Mouse (Mus musculus) CD4-positive, CD25-positive, alpha-beta regulatory T cell, adult 4 months (primary cell): Measurements from ENCODE around the gene Armc3. TPM values are rescaled to one million over a fixed set of nuclear protein-coding genes. Genes with fewer than 3 reads are reported as not detected.
A peak's percentile ranks its signal among the peaks of the same experiment; 100 is the strongest.

ENCODE experiments used
- ATAC-seq: one replicate; pipeline ENCODE4 v1.8.0; 2017
- polyA plus RNA-seq, 2 experiments: library from polyadenylated mRNA; unstranded; fragments of 100-300 nt; shearing (Covaris generic); gene quantifications; one replicate each; pipeline ENCODE4 v1.2.1; 2017

Armc3 gene
- polyA plus RNA-seq, result 1 to 10 TPM; 3.0 to 3.9 TPM

DNA sequence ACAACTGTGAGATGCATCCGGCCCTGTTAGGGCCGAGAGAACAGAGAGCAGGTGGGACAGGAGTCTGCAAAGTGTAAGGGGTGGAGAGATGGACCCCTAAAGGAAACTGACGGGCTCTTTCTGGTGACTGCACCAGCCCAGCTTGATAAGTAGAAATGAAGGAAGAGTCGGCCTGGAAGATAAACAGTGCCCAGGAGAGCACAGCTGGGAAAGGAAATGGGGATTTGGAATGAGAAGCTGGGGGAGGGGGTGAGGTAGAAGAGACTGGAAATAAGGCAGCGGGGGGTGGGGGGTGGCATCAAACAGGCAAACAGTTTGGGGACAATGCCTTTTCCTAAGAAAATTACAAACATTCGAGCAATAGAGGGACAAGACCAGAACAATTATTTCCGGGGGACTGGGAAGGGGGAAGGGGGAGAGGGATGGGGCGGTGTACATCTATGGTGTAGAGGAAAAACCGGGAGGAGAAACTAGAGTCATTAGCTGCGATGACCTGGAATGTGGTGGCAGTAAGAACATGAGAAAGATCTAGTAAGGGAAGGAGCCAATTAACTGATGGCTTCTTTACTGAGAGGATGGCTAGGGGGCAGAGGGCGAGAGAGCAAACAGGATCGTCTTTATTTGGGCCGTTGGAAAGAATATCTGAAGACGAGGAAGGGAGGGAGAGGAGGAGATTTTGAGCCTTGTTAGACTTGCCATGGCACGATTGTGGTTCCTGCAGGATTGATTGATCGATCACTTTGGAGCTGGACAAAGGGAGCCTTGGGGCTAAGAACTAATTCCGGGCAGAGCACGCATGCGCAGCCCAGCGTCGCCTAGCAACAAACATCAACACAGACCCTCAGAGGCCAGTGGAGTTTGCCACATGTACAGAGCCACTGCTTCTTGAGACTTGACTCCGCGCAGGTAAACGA, at the start of gene Armc3:
Armc3 (plus strand) TSS at position 851 of the 914 bp plus-strand sequence.
- peak; percentile 26 for ATAC-seq

DNA sequence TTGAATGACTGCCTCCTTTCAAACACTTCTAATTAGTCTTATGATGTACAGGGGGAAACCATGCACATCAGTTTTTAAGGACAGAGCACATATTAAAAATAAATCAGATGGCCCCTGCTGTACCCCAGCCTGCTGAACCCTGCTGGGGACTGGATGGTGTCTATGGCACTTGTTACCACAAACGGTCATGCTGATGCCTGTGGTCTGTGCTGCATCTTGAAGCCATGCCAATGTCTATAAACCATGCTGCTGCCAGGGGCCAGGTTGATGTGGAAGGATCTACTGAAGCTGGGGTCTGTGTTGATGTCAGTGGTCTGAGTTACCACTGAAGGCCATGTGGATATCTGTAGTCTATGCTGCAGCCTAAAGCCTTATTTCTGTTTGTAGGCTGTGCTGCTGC, 46.4 kb upstream of the Armc3 start:
- ATAC-seq, result no peak

DNA sequence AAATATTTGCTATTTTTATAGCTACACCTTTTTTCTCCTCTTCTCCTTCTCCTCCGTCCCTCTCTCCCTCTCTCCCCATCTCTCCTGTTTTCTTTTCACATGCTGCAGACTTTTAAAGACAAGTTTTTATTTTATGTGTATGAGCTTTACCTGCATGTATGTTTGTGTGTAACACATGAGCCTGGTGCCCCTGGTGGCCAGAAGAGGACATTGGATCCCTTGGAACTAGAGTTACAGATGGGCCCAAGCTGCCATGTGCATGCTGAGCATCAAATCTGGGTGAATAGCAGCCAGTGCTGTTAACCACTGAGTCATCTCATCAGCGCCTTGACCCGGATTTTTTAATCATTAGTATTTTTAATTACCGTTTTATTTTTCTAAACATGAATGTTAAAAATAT, 42.9 kb upstream of the Armc3 start:
- peak; percentile 89 for ATAC-seq

DNA sequence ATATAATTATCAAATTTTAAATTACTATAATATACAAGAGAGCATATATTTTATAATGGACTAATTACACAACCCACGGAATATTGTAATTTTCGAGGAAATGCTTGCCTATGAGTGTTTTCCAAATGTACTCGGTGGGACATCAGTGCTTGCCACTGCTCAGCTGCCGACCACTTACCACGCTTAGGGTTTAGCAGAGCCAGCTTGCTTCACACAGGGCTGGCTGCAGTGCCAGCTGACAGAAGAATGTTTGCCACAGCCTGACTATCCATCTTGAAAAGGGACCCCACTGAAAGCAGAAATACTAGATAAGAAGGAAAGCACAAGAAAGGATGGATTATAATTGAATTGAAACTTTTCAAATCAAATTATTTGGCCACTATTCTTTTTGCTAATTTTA, 39.6 kb upstream of the Armc3 start:
- ATAC-seq, result no peak

DNA sequence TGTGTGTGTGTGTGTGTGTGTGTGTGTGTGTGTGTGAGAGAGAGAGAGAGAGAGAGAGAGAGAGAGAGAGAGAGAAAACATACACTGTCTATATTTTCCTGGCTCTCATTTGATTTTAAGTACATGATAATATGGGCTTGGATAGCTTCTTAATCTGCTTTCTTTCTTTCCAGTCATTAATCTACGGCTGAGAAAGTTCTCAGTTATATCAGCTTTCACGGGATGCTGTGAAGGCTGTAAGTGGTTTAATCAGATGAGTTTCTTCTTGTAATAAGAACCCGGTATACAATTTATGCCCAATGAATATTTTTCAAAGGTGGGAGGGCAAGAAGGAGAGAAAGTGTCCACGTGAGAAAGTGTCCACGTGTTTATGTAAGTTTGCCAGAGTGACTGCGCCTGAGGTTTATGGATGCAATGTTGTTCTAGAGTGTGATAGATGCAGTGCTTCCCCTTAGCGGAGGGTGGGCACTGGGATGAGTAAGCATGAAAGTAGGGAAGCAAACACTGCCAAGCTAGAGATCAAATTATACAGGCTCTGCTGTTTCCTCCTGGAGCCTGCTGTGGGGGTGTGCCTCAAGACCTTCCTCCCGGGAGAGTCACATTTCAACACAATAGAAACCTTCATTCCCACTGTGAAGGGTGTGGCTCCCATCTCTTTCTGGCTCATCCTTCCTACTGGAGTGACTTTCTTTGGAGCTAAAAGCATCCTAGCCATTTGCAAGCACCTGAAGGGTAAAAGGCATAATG, 38.6 kb upstream of the Armc3 start:
- no peak for ATAC-seq

DNA sequence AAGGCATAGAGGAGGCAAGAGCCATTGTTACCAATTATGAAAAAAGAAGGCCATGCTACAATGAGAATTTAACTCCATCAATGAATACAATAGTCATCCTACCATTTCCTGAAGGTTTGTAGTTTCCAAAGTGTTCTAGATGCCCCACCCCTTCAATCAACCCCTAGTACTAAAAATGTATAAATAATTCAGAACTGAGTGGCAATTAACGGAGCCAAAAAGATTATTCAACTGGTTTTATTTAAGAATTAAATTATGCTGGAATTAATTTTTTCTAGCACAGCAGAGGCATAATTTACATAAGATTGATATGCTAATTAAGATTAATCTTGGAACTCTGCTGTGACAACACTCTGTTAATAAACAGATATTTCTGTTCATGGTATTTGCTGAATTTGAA, 34.9 kb upstream of the Armc3 start:
- no peak for ATAC-seq

DNA sequence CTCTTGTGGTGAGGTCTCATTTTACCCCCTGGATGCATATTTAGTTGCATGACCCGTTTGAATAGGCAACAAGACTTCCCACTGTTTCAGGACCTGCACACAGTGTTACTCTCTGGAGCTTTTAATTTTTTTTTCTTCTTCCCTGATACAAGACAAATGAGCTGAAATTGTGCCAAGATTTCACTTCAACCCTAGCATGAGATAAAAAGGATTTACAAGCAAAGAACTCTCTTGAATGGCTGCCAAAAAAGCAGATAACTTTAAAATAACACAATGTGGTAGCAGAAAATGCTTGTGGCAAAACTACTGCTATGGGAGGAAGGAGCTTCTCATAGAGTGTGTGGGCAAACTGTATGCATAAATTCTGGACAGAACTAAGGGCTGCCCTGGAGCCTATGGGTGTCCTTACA, 22.3 kb upstream of the Armc3 start:
- no peak for ATAC-seq

DNA sequence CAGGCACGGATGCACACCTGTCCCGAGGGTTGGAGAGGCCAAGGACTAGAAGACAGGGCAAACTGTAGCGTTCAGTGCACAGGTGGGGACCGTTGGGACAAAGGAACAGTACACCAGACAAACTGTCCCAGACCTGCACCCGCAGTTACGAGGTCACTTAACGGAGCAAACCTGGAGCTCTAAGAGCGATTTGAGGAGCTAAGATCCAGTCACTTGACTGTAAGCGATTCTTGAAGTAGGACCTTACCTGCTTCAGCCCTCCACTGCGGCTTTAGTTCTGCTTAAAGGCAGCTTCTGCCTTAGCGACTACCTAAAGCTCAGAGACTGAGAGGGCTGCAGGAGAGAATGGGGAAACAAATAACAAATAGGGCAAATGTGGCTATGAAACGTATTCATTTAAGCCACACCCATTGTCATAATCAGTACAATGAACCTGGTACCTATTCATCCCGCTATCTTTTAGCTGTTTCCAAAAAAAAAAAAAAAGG, 308 bp downstream of the Armc3 start:
- ATAC-seq, result no peak

DNA sequence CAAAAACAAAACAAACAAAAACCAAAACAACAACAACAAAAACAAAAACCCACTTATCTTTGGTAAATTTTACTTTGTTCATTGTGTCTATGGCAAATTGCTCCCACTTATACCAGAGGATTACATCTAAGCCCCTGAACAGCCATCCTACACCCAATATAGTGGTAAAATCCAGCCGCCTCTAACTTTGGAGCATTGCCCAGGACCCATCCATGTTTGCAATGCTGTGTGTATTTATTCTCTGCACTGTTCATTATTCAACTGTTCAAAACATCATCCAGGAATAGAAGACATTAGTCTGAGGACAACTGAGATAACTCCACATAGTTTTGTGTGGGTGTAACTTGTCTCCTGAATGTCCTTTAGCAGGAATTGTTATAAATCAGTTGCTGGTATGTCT, 1.0 kb downstream of the Armc3 start:
- no peak for ATAC-seq

DNA sequence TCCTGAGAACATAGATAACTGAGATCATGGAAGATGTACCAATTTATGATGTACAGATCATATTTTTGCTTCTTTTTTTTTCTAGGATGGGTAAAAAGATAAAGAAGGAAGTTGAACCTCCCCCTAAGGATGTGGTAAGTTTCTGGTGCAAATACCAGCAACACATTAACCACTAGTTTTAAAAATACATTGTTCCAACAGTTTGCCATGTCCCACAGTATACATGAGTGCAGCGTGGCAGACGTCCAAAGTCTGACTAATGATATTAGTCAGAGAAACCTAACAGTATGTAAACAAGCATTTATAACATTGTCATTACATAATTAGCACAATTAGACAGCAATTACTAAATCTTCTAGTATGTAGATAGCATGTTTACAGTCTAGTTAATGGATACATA, 2.6 kb downstream of the Armc3 start:
- ATAC-seq, result no peak

DNA sequence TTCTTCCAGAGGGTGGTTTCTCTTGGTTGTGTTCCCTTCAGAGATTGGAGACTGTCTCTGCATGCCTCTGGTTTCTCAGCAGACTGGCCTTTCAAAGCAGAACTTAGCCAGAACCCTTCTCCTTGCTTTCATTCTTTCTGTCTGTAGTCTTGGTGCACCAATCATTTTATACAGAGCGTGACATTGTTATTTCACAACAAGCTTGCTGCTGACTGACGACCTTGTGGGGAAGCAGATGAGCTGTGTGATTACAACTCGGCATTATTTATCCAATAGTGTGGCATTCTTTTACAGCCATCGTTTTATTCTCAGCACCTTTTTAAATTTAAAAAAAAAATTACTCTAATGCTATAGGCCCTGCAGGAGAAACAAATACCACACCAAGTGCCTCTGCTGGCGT, 35.2 kb downstream of the Armc3 start:
- no peak for ATAC-seq

DNA sequence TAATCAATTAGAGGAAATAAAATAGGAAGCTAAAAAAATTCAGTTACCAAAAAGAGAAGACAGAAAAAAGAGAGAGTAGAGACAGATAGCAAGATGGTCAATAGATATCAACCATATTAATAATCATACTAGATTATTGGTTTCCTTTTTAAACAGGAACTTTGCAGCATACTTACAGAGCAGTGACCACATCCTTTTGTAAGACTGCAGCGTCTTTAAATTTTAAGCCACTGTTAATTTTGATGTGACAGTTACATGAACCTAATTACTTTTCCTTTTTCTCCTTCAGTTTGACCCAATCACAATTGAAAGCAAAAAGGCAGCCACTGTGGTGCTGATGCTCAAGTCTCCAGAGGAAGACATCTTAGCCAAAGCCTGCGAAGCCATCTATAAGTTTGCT, 36.1 kb downstream of the Armc3 start:
- ATAC-seq, result no peak

DNA sequence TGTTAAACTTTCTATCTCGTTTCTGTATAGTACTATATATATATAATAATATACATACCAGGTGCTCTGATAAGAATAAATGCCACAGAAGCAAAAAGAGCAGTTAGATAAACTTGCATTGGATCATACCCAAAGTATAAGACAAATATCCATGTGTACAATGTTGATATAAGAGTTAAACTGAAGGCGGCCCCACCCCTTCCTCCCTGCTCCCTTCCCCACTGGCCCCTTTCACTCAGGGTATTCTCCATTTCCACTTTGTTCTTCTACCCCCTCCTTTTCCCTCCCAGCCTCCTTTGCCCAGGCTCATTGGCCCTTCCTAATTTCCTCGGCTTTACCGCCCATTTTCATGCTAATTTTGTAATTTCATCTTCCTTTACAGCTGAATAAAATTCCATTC, 36.5 kb downstream of the Armc3 start:
- ATAC-seq, result no peak

DNA sequence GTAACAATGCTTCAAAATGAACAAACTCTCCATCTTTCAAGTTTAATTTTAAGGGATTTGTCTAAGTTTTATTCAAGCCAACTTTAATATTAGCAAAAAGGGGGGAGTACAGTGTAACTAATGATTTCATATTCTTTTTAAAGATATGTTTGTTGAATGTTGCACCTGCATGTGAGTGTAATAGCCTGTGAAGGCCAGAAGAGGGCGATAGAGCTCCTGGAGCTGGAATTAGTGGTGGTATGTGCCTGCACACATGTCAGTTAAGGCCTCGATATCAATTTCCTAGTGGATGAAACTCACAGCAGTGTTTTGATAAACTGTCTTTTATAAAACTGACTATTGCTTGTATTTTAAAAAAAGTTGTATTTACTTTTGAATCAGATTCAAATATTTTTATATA, 39.7 kb downstream of the Armc3 start:
- ATAC-seq, result no peak

DNA sequence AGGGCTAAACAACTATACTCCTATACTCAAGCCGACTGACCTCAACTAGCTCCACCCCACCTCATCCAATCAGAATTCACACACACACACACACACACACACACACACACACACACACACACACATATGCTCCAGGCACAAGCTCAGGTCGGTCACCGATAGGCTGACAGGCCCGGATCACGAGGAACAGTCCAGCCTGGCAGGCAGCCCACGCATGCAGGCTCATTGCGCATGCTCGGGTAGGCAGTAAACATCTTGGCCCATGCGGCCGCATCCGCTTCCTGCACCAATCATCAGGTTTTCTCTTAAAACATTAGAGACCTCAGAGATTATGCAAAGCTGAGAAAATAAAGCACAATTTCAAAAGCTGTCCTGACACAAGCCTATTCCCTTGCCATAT, 50.5 kb downstream of the Armc3 start:
- ATAC-seq, result no peak

DNA sequence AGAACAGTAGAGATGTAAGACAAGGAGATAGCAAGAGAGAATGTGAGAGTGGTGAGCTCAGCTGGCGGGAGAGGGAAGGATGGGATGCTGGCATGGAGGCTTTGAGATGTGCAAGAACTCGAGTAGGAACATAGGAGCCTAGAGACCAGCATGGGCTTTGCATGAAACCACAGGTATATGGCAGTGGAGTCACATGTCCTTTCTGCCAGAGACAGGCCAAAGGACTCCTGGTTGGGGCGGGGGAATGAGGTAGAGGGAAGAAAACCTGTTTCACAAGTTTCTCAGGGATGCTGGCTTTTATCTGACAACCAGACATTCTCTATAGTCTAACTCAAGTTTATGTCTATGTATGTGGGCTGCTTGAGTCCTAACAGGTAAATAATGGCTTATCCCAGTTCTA, 55.9 kb downstream of the Armc3 start:
- ATAC-seq, result no peak

DNA sequence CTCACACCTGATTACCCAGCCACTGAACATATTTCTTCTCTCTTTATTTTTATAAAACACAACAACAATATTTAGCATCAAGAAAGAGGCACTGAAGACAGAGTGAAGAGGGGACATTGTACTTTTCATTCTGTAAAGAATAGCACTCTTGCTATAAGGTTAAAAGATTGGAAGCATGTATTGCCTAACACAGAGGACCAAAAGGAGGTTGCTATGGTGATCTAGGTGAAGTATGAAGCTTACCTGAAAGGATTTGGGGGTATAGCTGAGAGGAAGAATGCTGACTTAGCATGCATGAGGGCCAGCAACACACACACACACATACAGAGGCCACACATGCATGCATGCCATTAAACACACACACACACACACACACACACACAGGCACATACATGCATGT, 58.2 kb downstream of the Armc3 start:
- ATAC-seq, result no peak

DNA sequence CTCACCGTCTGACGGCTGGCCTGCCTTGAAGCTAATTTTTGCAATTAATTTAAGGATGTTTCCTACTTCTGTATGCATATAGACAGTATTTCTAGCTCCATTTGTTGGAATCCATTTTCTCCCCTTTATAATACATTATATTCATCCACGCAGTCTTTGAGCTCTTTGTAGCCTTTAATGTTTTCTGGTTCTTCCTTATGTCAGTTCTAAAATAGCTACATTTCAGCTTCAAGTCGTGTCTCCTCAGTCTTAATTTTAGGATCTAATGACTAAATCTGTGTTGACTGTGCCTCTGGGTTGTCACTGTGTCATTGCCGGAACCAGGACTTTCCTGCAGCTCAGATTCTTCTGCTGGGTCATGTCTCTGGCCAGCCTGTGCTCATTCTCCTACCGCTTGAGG, 61.3 kb downstream of the Armc3 start:
- ATAC-seq, result no peak

DNA sequence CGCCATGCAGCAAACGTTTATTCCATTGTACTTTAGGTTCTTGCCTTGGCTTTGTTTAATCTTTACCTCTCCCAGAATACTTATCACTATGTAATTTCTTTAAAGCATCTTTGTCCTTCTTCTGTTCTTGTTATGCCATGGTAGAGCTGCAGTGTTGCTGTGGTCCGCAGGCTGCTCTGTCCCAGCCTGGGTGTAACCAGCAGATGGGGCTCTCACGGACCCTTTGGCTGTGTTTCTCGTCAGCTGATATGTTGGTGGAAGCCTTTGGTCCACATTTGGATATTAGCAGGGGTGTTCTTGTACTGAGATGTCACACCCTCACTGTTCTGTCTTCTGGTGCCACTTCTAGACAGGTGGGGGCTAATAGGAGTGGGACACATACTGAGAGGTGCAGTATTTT, 64.3 kb downstream of the Armc3 start:
- no peak for ATAC-seq

DNA sequence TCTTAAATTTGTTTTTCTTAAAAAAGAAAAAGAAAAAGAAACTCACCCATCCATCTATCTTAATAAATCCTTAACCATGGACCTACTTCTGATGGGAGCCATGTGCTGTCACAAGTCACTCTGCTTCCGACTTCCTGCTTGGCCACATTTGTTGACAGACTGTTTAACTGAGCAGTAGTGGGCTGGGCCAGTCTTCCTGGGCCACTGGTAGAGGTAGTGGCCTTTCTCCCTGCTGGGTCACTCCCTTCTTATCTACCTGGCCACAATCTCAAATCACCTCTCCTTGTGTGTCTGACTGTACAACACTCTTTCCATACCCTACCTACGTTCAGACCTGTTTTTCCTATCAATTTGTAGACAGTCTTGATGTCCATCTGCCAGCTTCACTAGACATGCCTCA, 66.7 kb downstream of the Armc3 start:
- no peak for ATAC-seq

DNA sequence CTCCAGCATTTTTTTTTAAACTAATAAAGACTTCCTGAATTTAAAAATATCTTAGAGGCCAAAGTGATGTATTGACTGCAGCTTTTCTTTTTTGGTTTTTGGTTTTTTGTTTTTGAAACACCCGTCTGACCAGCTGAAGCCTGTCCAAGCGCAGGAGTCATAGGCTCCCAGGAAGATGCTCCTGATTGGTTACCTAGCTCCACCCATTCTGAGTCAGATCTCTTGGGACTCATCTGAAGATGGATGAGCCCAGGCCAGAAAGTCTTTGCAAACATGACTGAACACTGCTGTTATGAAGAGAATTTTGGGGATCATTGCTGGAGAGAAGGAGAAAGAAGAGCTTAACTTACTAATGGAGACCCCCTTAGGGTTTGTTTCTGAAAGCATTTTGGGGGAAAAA, 68.3 kb downstream of the Armc3 start:
- ATAC-seq, result no peak

DNA sequence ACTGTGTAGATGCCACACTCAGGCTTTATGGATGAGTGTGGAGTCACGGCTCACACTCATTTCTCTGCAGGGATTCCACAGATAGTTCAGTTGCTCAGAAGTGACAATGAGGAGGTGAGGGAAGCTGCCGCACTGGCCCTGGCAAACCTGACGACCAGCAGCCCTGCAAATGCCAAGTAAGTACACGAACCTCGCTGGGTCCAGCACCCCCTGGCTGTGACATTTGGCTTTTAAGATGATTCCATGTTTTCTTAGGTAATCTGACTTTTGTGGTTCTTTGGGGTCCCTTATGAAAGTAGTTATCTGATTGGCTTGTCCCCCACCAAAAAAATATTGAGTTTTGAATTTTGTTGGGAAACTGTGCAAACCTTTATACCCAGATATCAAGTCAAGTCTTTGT, 70.9 kb downstream of the Armc3 start:
- ATAC-seq, result no peak

DNA sequence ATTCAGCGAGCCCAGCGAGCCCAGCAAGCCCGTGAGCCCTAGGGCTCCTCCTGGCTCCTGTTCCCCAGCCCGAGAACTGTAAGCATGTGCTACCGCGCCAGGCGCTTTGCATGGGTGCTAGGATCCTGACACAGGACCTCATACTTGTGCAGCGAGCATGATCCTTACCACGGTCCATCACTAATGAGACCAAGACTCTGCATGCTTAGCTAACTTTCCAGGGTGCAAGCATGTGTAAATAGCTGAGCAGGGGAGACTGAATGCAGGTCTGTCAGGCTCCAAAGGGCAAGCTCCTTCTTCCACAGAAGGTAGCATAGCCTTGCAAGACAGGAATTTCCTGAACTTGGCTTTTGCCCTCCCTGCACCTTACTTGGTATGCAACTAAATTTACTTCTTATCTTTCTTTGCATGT, 71.6 kb downstream of the Armc3 start:
- no peak for ATAC-seq

DNA sequence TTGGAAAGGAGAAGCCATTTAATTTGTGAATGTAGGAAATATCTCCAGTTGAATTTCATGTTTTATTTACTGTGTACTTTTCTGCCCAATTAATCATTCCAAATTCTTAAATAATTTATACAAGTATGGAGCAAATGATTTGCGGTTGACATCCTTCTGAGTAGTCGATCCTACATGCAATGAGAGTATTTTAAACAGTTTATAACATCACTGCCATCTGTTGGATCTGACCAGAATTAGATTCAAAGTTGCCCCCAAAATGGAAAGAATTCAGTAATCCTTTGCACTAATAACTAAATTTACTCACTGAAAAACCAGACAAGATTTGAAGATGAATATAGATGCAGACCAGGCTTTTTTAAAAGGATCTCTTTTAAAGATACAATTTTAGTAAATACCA, 75.5 kb downstream of the Armc3 start:
- no peak for ATAC-seq
